Mouse (Mus musculus): ENCODE results near the gene Acnat2.
"Not testable (repeated sequence)": the region's sequence is repeated elsewhere in the genome, so short reads cannot be mapped to it uniquely, and the experiment has no call there.

Gene Acnat2

DNA sequence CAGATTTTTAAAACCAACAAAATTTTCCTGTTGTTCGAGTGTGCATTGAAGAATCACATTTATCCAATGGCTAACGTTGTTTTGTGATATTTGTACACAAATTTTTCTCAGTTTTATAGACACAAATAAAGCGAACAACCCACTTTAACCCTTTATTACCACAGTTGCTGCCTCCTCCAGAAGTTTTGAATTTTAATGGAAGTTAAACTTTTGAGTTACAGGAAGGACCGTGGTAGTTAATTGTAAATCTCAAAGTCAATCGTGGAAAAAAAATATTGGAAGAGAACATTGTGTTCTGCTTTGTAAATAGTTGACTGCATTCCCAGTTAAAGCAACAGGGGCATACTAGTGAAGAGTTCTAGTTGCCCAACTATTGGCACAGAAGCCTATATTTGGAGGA lies at the start of gene Acnat2:
Acnat2 (minus strand) TSS at position 195 of the 400 bp plus-strand sequence.
- DNase-seq (ENCODE audit: low spot score) = not testable (repeated sequence)

GRCm38 (mm10) chr4:49456171-49456570 lies 48.2 kb upstream of the Acnat2 start:
- DNase-seq (ENCODE audit: low spot score) = no peak

GRCm38 (mm10) chr4:49451848-49452551 lies 44.0 kb upstream of the Acnat2 start:
- no peak for DNase-seq (ENCODE audit: low spot score)

- peak; percentile 9 for DNase-seq (ENCODE audit: low spot score)
Observed at GRCm38 (mm10) chr4:49451133-49451847, 43.3 kb upstream of the Acnat2 start.

GRCm38 (mm10) chr4:49436968-49437367 lies 29.0 kb upstream of the Acnat2 start:
- not testable (repeated sequence) for DNase-seq (ENCODE audit: low spot score)

- not testable (repeated sequence) for DNase-seq (ENCODE audit: low spot score)
Observed at GRCm38 (mm10) chr4:49410151-49410550, 2.2 kb upstream of the Acnat2 start.

GRCm38 (mm10) chr4:49386873-49387272 lies 21.1 kb downstream of the Acnat2 start:
- DNase-seq (ENCODE audit: low spot score) = no peak

GRCm38 (mm10) chr4:49383576-49384318 lies 24.2 kb downstream of the Acnat2 start:
- DNase-seq (ENCODE audit: low spot score) = not testable (repeated sequence)

GRCm38 (mm10) chr4:49368046-49368445 lies 39.9 kb downstream of the Acnat2 start:
- DNase-seq (ENCODE audit: low spot score) = not testable (repeated sequence)

DNA sequence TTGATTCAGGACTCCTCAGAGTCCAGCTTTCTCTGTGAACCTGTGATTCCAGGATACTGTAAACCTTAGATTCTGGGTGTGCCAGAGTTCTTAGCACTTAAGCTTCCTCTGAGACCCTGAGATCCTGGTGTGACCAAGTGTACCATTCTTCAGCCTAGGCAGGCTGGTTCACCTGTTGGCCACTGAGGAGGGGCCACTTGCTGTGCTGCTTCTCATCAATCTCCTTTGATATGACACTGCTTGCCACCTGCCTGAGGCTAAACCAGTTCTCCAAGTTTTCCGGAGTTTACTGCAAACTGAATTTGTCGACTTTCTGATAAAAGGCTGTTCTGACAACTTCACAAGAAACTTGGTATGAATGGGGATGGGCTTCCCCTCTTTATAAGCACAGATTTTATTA lies 50.9 kb downstream of the Acnat2 start:
- DNase-seq (ENCODE audit: low spot score) = no peak

GRCm38 (mm10) chr4:49350470-49350869 lies 57.5 kb downstream of the Acnat2 start:
- no peak for DNase-seq (ENCODE audit: low spot score)

DNA sequence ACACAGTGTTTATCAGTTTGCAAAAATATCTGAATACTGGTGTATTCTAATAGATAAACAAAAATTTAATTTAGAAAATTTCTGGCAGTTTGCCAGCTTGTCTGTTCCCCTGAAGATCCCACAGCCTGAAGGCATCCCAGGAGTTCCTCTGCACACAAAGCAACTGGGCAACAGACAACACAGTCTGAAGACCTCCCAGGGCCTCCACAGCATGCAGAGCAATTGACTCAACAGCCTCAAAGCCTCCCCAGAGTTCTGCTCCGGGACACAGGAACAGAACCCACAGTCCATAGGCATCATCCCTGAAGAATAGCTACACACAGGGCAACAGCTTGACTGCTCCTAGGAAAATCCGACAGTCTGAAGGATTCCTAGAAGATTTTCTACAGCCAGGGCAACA lies 59.3 kb downstream of the Acnat2 start:
- DNase-seq (ENCODE audit: low spot score) = no peak

GRCm38 (mm10) chr4:49348001-49348400 lies 60.0 kb downstream of the Acnat2 start:
- DNase-seq (ENCODE audit: low spot score) = not testable (repeated sequence)

DNA sequence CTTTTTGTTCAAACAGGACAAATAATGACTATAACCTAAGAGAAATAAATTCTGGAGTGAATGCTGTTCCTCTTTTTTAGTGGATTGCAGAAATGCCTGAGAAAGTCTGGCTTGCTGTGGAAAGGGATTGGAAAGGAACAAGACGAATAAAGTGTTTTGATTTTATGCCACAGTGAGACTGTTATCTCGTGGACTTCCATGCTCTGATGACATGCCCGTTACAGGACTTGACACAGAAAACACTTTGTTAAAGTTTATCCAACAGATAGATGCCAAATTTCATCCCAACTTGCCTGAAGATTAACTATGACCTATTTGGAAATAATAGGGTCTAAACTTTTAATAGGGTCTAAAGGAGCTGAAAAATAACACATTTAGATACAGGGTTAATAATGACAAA lies 67.9 kb downstream of the Acnat2 start:
- DNase-seq (ENCODE audit: low spot score) = not testable (repeated sequence)

GRCm38 (mm10) chr4:49337949-49338348 lies 70.0 kb downstream of the Acnat2 start:
- DNase-seq (ENCODE audit: low spot score) = not testable (repeated sequence)

Measured in urinary bladder, postnatal 25 days (tissue).